Mouse (Mus musculus) liver, embryonic 14.5 days (tissue): ENCODE data around the gene Gm10031. TPM values are rescaled to one million over a fixed set of nuclear protein-coding genes. Genes with fewer than 3 reads are reported as not detected.

ENCODE experiments used
- ATAC-seq: fragments of 200-750 bp; cut with Nextera tagmentation; 2 replicates; pipeline ENCODE4 v1.8.0; 2017; ENCODE audit warnings: moderate number of reproducible peaks, mild to moderate bottlenecking, moderate library complexity; ENCODE audit not compliant: insufficient read depth
- DNase-seq, 3 experiments: peaks; one replicate each; pipeline ENCODE4 v3.0.0-alpha.2; 2012 to 2013; ENCODE audit warnings: low read depth in 3 of 3, low spot score in 3 of 3
- H3K27ac ChIP-seq: fragments of 300-500 bp; sonication (generic); 2 replicates; pipeline ENCODE4 v1.5.1; 2014; ENCODE audit warnings: moderate library complexity, mild to moderate bottlenecking, control low read depth, inconsistent platforms
- H3K27me3 ChIP-seq: fragments of 300-500 bp; sonication (generic); 2 replicates; pipeline ENCODE4 v1.6.1; 2014; ENCODE audit warnings: mild to moderate bottlenecking, low read length, moderate library complexity; ENCODE audit not compliant: control insufficient read depth, insufficient read depth
- H3K36me3 ChIP-seq: fragments of 300-500 bp; sonication (generic); replicated peaks from 2 replicates; pipeline ENCODE4 v1.6.1; 2014; ENCODE audit warnings: low read depth; ENCODE audit not compliant: control insufficient read depth, insufficient read depth
- H3K4me1 ChIP-seq, 2 experiments: fragments of 200-500 bp in 1 of 2; fragments of 300-500 bp in 1 of 2; sonication (generic) in 1 of 2; replicated peaks; 2 replicates each; pipeline ENCODE4 v1.6.1; 2012 to 2014; ENCODE audit warnings: antibody characterized with exemption in 1 of 2, inconsistent platforms in 1 of 2, low read length in 1 of 2; ENCODE audit not compliant: control insufficient read depth in 2 of 2, insufficient read depth in 2 of 2
- H3K4me2 ChIP-seq: fragments of 300-500 bp; sonication (generic); 2 replicates; pipeline ENCODE4 v1.6.1; 2014; ENCODE audit warnings: low read depth, mild to moderate bottlenecking, control low read depth, moderate library complexity
- H3K4me3 ChIP-seq, 2 experiments: fragments of 200-500 bp in 1 of 2; fragments of 300-500 bp in 1 of 2; sonication (generic) in 1 of 2; 2 replicates each; pipeline ENCODE4 v1.5.1; 2012 to 2014; ENCODE audit warnings: low read depth in 2 of 2, low read length in 2 of 2, mild to moderate bottlenecking in 2 of 2, control low read depth in 1 of 2, inconsistent platforms in 1 of 2, moderate library complexity in 1 of 2; ENCODE audit not compliant: insufficient read depth in 1 of 2
- H3K9ac ChIP-seq: fragments of 300-500 bp; sonication (generic); replicated peaks from 2 replicates; pipeline ENCODE4 v1.6.1; 2014; ENCODE audit warnings: mild to moderate bottlenecking, control low read depth, moderate library complexity
- H3K9me3 ChIP-seq: fragments of 300-500 bp; sonication (generic); 2 replicates; pipeline ENCODE4 v1.6.1; 2016; ENCODE audit warnings: low read length, mixed read lengths; ENCODE audit not compliant: control insufficient read depth
- CTCF ChIP-seq: IDR thresholded peaks from 2 replicates; pipeline ENCODE4 v1.5.1; 2016; ENCODE audit warnings: antibody characterized with exemption, low read depth, control low read depth
- EP300 ChIP-seq: IDR thresholded peaks from 2 replicates; pipeline ENCODE4 v1.6.1; 2016; ENCODE audit warnings: antibody characterized with exemption, low read depth
- WGBS: fragments of 180-500 bp; shearing (Covaris S2); extraction: QIAGEN DNeasy Blood & Tissue Kit; methylation state at CpG from one replicate; pipeline ENCODE4 v1.1.7; 2014; ENCODE audit not compliant: insufficient replicate concordance; 5-methylcytosine and 5-hydroxymethylcytosine counted together
- polyA plus RNA-seq, 2 experiments: library from polyadenylated mRNA; depleted of rRNA in 1 of 2; stranded (reverse) in 1 of 2; unstranded in 1 of 2; fragments of >200 nt; fragmentation: Nextera tagmentation in 1 of 2; extraction: Ambion mirVana in 1 of 2; gene quantifications; 2 replicates each; pipeline versions ENCODE4 v1.2.1 to v1.2.3; 2012 to 2014

Gm10031 gene
- polyA plus RNA-seq, 2 experiments: 2.1 TPM; not detected in 1

DNA sequence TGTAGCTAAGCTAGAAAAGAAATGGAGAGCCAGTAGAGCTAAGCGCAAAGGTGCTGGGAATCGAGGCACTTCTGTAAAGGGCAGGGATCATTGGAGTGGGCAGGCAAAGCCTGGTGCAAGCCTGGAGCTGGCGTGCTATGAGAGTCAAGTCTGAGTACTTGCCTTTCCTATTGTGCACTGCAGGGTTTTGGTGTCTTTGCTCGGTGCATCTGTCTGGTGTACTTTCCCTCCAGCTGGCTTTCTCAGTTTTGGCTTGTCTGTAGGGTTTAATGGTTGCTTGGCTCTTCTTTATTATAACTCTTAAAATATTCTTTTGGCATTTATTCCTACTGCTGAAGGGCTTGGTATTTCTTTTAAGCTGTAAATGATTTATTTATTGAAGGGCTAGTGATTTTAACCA, 49.1 kb downstream of the Gm10031 start:
- no peaks in the 10 kb centered on the region for H3K36me3 ChIP-seq
- H3K9ac ChIP-seq: no peak overlapping the region
- H3K4me2 ChIP-seq: no peak overlapping the region
- peaks cover 0 to 3% of the 10 kb centered on the region in 2 experiments; a peak in 1 of 4 replicates for H3K4me1 ChIP-seq
- H3K27ac ChIP-seq: no peak overlapping the region
- 75% methylated on average over 4 of the region's 4 CpGs for WGBS
- H3K4me3 ChIP-seq: no peak overlapping the region
- no peak for ATAC-seq
- DNase-seq: no peak
- TF ChIP-seq EP300 (no peak), CTCF (no peak)
- H3K27me3 ChIP-seq: no peaks in the 10 kb centered on the region
- H3K9me3 ChIP-seq: no peaks in the 10 kb centered on the region

Other genes with a start within 250 kb of the Gm10031 start
- gene Tdrd5, start 220.3 kb upstream of the Gm10031 start, polyA plus RNA-seq (2012; rRNA removed): 0.02 and 0.08 TPM in 2 replicates
- 0.15 TPM in 1 of 2 replicates, not detected in the other for gene Tdrd5, start 220.3 kb upstream of the Gm10031 start, polyA plus RNA-seq (2014; fragmentation: Nextera tagmentation; extraction: Ambion mirVana)
- 0.01 TPM in 1 of 2 replicates, not detected in the other for gene Nphs2, start 213.3 kb upstream of the Gm10031 start, polyA plus RNA-seq (2012; rRNA removed)
- not detected in 2 replicates for gene Nphs2, start 213.3 kb upstream of the Gm10031 start, polyA plus RNA-seq (2014; fragmentation: Nextera tagmentation; extraction: Ambion mirVana)
- 150 and 744 TPM in 2 replicates for gene Gm2000, start 158.0 kb upstream of the Gm10031 start, polyA plus RNA-seq (2012; rRNA removed)
- 677 and 682 TPM in 2 replicates for gene Gm2000, start 158.0 kb upstream of the Gm10031 start, polyA plus RNA-seq (2014; fragmentation: Nextera tagmentation; extraction: Ambion mirVana)
- gene Axdnd1, start 102.9 kb upstream of the Gm10031 start, polyA plus RNA-seq (2012; rRNA removed): 0.06 TPM in 1 of 2 replicates, not detected in the other
- 0.06 and 0.09 TPM in 2 replicates for gene Axdnd1, start 102.9 kb upstream of the Gm10031 start, polyA plus RNA-seq (2014; fragmentation: Nextera tagmentation; extraction: Ambion mirVana)
- 8.1 and 8.8 TPM in 2 replicates for gene Soat1, start 49.7 kb upstream of the Gm10031 start, polyA plus RNA-seq (2012; rRNA removed)
- 10.4 and 11.7 TPM in 2 replicates for gene Soat1, start 49.7 kb upstream of the Gm10031 start, polyA plus RNA-seq (2014; fragmentation: Nextera tagmentation; extraction: Ambion mirVana)
- gene Abl2, start 34.8 kb downstream of the Gm10031 start, polyA plus RNA-seq (2012; rRNA removed): 1.4 and 1.6 TPM in 2 replicates
- 1.1 and 1.2 TPM in 2 replicates for gene Abl2, start 34.8 kb downstream of the Gm10031 start, polyA plus RNA-seq (2014; fragmentation: Nextera tagmentation; extraction: Ambion mirVana)
- 1.7 and 2.2 TPM in 2 replicates for gene Tor3a, start 150.3 kb downstream of the Gm10031 start, polyA plus RNA-seq (2012; rRNA removed)
- gene Tor3a, start 150.3 kb downstream of the Gm10031 start, polyA plus RNA-seq (2014; fragmentation: Nextera tagmentation; extraction: Ambion mirVana): 3.0 and 3.4 TPM in 2 replicates
- 5.2 and 7.5 TPM in 2 replicates for gene Fam20b, start 195.1 kb downstream of the Gm10031 start, polyA plus RNA-seq (2012; rRNA removed)
- 9.9 and 11.1 TPM in 2 replicates for gene Fam20b, start 195.1 kb downstream of the Gm10031 start, polyA plus RNA-seq (2014; fragmentation: Nextera tagmentation; extraction: Ambion mirVana)